Mouse (Mus musculus) kidney, adult 2 months (tissue): ENCODE data around the gene Ankrd27.

ENCODE experiments used
- CTCF ChIP-seq: fragments of 200-500 bp; conservative IDR thresholded peaks from 2 replicates; pipeline ENCODE4 v1.5.1; 2011; ENCODE audit warnings: low read depth, mild to moderate bottlenecking, control low read depth, low read length, moderate library complexity, mixed read lengths; ENCODE audit not compliant: insufficient read depth, insufficient read length
- POLR2A ChIP-seq: fragments of 200-500 bp; IDR thresholded peaks from one replicate; pipeline ENCODE4 v1.6.1; 2011; ENCODE audit warnings: low read depth, low read length, control low read depth

GRCm38 (mm10) chr7:35556905-35557304 lies 29.1 kb upstream of the Ankrd27 start:
- no peak for TF ChIP-seq CTCF
- no peak for TF ChIP-seq POLR2A
